Mouse (Mus musculus) right cerebral cortex, postnatal 36 days (tissue): ENCODE measurements around the gene Ikzf2.

ENCODE experiments used
- DNase-seq, 2 experiments: peaks; one replicate each; pipeline ENCODE4 v3.0.0; 2022; ENCODE audit warnings: low spot score in 2 of 2, mixed read lengths in 1 of 2

The Ikzf2 gene

DNA sequence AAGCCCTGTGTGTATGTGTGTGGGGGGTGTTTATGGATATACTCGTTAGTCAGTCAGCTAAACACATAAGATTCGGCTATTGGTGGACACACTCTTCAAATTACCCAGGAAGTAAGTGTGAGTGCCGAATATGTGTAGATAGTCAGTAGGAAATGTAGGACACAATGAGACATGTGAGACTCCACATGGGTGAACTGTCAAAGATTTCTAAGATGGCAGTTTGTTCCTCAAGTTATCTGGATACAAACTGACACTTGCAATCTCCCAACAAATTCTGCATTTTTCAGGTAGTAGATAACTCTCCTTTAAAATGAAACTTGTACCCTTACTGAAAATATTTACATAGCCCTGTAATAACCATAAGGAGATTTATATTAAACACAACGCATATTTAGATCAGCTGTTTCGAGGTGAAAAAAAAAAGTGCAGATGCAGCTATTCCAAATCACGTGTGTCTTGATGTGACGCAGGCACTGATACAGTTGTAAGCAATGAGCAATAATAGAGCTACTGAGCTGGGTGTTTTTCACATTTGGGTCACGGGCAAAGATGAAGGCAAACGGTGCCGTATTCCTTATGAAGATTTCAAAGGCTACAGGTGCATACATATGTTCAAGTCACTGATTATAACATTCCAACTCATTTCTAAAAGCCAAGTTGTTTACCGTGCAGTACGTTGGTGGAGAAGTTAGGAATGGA is 87.8 kb downstream of the Ikzf2 start:
- DNase-seq = no peak

DNA sequence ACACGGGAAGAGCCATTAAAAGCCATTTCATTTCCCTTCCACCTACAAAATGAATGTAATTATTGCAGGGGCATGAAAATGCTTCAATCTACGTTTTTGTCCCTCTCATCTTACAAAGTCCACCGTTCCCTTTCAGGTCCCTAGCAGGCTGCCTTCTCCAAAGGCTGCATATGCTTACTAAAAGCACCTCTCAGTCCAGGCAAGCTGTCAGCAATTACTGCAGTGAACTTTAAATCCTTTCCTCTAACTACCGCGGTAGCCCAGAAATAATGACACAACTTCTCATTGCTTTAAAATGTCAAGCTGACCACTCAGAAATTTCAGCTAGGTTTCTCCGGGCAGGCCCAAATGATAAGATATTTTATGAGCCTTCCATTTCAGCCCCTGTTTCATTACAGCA is 95.2 kb downstream of the Ikzf2 start:
- DNase-seq = no peak

DNA sequence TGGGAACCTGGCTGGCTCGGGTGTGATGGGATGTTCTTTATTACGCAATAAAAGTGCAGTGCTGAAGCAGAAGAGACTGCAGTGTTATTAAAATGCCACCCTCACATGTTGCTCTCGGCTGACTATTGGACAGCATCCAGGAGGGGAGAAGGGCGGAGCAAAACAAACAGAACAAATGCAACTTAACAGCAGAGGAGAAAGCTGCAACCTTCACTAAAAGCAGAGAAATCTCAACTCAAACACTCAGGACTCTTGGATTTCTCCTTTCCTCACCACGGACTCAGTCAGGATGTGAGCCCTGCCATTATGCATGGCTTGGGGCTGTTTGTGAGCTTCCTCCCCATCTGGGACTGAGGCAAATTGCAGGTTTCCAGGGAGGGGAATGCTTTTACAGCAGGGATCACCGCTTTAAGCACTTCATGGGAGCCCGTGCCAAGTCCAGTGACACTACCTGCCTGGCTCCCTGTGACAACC is 95.7 kb downstream of the Ikzf2 start:
- no peak for DNase-seq

DNA sequence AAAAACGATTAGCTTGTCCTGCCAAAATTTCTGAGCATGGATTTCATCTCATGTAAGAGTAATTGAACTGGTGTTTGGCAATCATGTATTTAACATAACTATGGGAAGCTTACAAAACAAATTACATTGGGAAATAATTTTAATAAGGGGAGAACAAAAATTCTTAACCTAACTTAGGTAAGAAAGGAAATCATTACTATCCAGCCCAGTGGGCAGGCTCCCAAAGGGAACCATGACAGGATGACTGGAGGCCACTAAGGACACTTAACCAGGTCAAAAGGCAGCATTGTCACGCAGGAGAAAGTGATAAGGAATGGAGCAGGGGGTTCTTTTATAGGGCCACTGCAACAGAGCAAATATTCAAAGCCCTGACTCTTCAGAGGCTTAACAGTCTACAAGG is 101.5 kb downstream of the Ikzf2 start:
- DNase-seq = no peak

DNA sequence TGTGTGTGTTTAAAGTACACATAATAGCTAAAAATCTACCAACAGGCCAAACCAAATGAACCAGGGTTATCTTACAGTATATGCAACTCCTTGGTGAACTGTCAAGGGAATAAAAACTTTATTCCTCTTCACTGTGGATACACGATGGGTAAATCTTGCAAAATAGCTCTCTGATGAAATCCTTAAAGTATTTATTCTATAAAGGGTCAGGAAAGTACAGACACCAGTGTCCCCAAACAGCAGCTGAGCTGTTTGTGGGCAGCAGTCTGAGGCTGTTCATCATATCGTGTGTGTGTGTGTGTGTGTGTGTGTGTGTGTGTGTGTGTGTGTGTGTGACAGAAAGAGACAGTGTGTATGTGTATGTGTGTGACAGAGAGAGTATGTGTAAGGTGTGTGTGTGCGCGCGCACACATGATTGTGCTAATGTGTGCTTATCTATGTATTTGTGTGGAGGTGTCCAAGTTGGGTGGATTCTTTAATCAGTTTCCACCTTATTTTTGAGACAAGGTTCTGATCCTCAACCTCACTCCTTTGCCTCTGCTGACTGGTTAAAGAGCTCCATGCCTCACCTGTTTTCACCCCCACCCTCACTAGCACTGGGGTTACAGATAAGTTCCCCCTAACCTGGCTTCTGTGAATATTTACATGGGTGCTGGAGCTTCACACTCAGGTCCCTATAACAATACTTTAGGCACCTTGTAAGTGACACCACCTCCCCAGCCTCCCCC is 102.9 kb downstream of the Ikzf2 start:
- no peak for DNase-seq

DNA sequence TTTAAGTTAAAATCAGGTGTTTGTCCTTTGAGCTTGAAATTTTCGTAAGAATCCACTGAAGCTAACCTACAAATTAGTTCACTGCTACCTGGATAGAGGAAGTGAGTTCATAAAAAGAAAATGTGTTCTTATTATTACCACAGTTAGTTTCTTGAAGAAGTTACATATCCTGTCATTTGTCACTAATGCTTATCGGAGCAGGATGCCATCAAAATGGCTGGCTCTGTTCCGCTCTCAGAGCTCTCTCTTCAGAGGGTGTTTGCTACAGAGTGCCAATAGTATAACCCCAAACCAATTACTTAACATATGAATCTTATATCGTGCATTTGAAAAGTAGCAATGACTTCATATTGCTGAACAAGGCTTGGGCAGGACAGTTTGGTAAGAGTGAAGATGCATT is 108.1 kb downstream of the Ikzf2 start:
- no peak for DNase-seq

DNA sequence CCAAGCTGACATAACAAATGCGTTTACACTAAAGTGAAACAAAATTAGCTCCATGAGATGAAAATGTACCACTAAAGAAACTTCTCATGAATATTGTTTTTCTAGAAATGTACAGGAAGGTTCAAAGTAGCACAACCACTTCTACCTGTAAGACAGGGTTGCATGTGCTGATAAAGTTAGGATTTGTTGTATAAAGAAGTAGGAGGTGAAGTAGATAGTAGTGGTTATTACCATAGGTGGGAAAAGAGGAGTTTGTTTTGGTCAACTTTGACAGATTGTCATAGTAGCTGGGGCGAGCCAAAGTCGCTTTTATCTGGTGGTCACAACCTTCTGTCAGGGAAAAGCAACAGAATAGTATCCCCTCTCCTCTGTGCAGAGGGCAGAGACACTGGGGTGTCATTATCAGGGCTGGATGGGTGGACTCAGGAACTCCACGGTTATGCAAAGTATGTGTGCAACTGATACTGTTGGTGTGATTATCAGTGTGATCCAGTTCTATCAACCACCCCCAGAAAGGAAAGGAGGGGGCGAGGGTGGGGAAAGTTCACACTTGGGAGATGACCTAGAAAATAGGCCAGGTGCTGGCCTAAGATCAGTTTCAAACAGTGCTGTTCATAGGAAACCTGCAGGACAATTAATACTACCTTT is 127.5 kb downstream of the Ikzf2 start:
- DNase-seq = no peak

DNA sequence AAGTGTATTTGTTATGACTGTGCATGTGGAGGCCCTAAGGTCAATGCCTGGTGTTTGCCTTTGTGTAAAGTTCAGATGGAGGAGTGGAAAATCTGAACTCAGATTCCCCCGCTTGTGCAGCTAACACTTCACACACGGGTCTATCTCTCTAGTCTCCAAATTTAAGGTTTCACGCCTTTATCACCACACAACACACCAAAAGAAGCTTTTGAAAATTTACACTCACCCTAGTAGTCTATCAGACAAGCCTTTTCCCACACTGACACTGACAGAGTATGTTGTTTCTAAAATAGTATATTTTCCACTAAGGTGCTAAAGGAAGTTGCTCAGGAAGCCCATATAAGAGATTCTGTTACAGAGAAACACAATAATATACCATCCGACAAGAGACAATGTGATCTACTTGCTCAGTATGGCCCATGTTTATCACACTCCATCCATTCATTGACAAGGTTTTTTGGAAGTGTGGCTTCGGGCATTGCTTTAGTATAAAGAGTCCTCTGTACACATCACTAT is 131.4 kb downstream of the Ikzf2 start:
- no peak for DNase-seq

DNA sequence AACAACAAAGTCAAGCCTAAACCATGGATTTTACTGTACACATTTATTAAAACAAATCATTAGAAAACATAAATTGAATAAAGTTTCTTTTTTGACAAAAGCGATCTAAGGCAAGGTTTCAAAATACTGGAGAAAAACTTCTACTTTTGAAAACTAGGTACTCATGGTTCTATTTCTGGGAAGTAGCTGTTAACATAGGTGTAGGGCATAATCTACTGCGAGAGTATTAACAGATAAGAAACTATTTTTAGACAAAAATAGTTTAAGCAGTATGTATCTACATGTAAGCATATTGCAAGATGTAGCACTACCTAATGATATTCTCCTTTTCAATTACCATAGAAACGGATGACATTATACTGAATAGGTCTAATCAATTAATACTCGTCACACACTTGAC is 137.1 kb downstream of the Ikzf2 start:
- DNase-seq = no peak

DNA sequence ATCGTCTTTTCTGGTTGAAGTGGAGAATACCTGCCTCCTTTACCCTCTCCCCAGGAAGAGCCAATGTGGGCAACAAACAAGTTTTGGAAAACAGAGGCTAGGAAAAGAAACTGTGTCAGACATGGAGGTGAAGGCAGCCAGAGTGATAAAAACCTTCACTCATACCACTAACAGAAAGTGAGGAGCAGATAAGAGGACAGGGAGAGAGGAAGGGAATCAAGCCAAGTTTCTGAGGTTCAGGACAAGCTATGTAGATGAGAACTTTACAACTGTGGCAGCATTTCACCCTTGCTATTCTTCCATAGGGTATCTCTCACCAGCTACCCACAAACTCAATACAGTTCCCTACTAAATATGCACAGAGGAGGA is 141.2 kb downstream of the Ikzf2 start:
- DNase-seq = no peak

DNA sequence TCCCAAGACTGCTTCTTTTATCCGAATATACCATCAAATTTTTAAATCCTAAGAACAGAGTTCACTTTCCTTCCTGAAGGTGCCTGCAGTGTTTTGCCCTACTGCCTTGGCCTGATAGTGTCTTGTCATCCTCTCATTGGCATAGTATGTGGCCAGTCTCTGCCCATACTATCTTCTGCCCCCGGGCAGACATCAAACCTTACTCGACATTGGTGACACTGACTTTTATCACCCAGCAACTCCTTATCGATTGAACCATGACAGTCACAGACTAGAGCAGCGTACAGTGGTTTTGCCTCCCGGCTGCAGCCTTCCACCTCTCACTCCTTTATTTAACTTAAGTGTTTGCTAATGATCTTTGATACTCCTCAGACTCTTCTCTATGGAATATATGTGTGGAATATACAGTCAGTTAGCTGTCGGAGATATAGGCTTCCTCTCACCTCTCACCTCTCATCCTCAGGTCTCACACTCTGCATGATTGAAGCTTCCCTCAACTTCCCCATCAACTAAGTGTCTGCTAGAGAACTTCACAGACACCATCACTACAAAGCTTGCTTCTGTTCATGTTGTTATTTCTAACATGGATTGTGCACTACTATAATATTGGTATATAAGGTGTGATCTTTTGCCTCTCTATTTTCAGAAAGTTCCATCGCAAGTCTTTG is 141.7 kb downstream of the Ikzf2 start:
- DNase-seq = no peak

DNA sequence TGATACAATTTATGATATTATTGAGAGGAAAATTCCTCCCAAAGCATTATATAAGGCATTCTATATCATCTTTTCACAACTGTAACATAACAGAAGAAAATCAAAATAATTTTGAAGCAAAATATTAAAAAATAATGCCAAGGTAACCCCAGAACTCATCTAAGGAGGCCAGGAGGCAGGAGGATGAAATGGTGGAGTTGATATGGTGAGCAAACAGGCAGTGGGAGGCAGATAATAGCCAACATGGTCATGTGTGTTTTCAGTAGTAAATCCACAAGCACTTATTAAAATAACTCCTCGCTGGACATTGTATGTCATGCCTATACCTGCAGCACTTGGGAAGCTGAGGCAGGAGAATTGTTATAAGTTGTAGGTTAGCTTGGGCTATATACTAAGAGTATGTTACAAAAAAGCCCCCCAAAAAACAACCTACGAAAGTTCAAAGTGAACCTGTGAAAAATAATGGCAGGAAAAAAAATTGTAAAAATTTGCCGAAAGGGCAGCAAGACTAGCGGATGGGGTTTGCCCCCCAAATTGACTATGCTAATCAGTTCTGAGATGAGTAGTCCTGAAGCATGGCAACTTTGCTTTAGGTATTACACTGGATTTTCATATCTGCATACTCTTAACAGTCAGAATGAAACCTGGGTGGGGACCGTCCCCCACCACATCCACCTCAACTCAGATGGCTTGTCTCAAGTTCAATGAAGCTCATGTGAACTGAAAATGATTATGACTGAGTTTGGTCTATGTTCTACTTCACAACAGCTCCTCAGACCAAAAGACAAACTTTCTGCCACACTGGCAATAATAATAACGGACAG is 143.1 kb downstream of the Ikzf2 start:
- no peak for DNase-seq

DNA sequence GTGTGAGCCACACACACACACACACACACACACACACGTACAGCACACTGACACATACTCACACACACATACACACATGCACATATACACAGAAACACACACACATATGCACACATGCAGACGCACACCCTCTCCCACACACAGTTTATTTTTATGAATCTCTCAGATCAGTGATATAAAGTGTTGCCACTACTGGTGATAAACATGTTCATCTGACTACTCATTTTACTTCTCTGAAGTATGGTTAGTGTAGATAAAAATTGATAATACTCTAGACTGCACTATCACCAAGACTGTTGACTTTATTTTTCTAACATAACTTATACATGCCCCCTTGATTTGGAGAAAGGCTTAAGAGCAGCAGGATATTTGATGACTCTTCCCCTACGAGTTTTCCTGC is 144.5 kb downstream of the Ikzf2 start:
- DNase-seq = no peak

DNA sequence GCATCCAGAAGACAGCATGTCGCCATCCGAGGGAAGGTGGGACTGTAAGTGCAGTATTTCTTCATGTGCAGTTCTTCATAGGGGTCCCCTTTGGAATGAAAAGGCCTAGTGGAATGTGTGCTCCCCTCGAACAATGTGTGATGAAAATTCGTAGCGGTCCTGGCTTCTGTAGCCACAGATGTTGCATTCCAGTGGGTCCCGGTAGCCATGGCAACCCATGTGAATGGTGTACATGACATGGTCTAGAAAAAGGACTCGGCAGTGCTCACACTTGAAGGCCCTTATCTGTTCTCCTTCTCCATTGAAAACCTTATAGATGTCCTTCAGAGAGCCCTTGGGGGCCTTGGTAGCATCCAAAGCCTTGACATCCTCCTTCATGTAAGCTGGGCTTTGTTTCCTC is 148.4 kb downstream of the Ikzf2 start:
- DNase-seq = no peak

DNA sequence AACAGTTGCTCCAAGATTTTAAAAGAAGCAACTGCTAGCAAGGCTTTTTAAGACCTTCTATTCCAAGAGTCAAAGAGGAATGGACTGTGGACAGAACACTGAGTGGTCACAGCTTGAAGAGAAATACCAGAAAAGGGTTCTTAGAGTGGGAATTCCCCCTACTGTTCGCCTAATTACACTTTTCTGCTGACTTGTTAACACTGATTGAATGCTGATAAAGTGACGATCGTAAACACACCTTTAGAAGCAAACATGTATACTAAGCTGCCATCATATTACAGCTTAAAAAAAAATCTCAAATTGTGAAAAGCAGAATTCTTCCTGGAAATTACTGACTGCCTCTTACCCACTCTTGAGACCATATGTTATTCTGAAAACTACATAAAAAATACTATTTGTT is 149.4 kb downstream of the Ikzf2 start:
- DNase-seq = no peak

DNA sequence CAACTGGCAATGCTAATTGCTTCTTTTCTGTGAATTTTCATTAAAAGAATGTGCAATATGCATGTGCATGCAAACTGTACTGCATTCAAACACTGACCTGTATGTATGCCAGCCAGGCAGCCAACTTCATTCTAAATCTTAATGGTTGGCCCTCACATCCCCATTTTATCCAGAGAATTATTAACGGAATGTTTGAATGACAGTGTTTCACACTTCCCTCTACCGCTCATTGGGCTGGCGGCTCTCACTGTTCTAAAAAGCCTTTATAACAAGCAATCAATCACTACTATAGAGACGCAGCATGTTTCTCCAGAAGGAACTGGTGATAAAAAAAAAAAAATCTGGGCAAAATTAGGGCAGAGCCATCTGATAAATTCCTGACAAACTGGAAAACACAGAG is 151.5 kb downstream of the Ikzf2 start:
- DNase-seq = no peak

DNA sequence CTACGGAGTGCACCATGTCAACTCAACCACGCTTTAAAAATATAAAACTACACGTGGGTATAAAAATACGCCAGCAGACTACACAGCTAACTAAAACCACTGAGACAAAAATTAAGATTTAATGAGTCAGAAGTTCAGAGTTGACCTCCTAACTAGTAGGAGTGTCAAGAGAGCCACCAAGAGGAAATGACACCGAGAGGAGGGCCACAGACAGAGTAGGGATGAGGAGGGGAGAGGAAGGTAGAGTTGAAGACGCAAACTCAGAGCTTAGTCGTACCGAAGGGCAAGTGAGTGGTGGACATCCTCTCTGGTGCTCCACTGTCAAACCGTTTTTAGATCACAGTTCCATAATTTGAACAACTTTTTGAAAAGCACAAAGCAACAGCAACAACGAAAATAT is 154.0 kb downstream of the Ikzf2 start:
- no peak for DNase-seq

DNA sequence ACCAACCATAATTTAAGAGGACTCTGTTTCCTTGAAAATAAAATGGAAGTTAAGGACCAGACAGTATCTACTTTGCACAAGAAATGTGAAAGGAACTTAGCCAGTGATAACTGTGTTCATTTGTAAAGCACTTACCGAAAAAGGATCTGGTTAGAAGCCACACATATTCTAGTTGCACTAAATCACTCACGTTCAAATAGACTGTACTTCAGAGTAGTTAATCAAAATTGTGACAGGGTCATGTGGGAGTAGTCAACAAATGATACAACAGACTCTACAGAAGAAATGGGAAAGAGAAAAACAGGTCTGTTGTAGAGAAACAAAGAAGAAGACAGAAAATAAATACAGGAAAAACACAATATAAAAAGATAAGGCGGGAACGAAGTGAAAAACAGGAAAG is 158.3 kb downstream of the Ikzf2 start:
- DNase-seq = no peak

DNA sequence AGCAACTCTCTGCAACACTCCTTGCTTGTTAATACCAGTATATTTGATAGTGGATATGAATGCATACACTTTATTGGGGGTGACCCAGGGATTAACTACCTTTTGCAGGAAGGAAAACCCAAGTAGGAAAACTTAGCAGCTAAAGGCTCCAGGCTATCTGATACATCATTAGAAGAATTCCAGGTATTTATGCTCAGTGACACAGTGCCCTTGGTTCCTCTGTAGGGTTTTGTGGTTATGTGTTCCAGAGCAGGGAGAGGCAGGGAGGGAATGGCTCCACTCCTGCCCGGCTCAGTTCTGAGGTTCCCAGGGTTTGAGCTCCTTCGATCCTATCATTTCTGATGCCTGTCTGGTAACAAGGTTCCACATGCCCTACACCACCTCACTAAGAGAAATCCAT is 165.4 kb downstream of the Ikzf2 start:
- DNase-seq = no peak

DNA sequence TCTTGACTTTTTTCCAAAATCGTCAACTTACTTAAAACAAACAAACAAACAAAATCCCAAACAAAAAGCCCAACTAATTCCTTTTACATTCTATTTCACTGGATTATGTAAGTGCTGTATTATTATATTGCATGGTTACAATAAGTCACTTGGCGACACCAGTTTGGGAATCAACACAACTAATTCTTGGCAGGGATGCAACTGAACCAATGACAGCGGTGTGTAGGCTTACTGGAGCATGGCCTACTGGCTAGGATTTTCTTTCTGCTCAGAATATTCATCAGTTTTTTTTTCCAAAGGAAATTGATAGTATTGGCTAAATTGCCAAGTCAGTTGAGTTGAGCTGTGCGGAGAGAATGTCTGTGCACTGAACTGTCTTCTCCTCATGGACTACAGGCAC is 167.7 kb downstream of the Ikzf2 start:
- DNase-seq = no peak

DNA sequence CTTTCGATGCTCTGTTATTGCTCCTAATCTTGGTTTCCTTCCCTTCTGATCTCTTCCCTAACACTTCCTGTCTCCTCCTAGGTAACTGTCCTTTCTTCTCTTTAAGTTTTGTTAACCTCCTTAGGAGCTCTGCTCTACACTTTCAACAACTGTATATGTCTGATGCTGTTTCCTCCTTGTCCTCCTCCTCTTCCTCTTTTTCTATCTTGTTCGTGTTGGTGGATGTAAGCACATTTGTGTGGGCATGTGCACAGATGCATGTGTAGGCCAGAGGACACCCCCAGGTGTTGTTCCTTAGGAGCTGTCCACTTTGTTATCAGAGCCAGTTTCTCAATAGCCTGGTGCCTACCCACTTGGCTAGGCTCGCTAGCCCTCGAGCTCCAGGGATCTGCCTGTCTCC is 169.0 kb downstream of the Ikzf2 start:
- no peak for DNase-seq
